Mouse (Mus musculus) frontal cortex, postnatal 10 days (tissue): ENCODE results near the gene Pcbd2.

Experiments
- DNase-seq, 2 experiments: peaks; one replicate each; pipeline ENCODE4 v3.0.0; 2022; ENCODE audit warnings: low spot score in 2 of 2, mixed read lengths in 1 of 2

Pcbd2 gene

DNA sequence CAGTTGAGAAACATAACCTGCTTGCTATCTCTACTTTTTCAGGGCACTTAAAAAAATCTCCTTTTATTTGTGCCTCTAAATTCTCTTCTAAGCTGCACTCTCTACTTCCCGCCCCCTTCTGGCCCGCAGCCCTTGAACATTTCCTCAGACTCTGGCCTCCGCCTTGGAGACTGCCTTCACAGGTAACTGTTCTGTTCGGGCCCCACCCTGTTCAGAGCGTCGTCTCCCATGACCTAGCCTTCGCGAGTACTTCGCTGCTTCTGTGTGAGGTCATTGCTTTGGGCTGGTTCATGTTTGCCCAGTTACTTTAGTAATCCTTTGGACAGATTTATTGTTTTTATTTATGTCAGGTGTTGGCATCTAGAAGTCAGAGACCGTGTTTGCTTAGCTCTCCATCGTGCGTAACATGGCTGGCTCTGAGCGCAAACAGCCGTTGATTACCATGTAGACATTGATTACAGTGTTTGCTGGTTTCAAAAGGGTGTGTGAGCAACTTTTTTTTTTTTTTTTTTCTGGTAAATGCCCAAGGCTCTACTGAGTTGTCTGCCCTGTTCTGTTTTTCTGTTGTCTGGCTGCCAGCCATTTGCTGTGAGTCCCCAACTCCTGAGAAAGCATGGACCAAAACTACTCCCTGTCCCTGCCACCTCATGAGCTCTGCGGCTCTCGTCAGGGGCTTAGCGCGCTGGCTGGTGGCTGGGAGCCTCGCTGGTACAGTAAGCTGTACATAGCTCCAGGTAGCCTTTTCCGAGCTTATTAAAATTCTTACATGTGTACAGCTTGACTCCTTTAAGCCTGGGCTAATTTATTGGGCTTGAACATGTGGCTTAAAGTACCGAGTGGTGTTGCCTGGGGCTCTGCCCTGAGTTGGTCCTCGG lies 6.7 kb downstream of the Pcbd2 start:
- DNase-seq: no peak

DNA sequence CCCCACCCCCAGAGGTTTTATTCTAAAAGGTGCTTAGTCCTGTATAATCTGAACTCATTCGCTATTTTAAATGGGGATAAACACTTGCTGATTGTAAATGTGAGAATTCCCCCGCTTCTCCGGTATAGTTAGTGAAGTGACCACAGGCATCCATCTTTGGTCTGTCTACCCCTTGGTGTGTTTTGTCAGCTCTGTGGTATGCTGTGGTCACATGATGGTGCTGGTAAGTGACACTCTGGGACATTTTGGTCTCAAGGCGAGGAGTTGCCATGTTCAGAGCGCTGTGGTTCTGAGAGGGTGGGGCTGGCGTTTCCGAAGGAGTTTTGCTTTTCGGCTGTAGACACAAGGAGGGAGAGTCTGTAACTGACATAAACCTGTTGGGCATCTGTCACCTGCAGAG lies 10.7 kb downstream of the Pcbd2 start:
- no peak for DNase-seq

GRCm38 (mm10) chr13:55742306-55742705 lies 15.1 kb downstream of the Pcbd2 start:
- DNase-seq: no peak

- DNase-seq: no peak
These were observed 27.2 kb downstream of the Pcbd2 start for GRCm38 (mm10) chr13:55754380-55754779.

DNA sequence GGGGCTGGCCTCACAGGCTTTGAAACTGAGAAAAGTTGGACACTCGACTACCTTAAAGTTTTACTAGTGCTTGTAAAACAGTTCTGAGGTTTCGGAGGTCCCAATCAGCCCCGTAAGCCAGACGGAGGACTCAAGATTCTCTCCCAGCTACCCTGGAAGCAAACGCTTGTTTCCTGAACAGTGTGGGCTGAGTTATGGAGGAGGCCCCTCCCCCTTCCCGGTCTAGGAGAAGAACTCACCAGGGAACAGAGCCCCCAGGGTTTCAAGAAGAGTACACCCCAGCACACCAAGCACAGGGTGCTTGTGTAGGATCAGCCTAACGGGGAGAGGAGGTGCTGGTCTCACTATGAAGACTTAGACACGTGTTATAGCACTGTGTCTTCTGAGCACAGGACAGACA lies 29.6 kb downstream of the Pcbd2 start:
- DNase-seq: no peak

DNA sequence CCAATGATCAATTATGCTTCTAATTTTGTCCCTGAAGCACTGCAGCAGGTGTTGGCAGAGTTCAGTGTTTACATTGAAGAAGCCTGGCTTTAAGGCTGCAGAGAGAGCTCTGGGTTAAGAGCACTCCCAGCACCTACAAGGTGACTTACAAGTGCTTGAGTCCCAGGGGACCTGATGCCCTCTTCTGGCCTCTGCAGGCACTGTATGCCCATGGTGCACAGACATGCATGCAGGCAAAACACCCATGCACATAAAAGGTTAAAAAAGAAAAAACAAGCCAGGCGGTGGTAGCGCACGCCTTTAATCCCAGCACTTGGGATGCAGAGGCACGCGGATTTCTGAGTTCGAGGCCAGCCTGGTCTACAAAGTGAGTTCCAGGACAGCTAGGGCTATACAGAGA lies 30.5 kb downstream of the Pcbd2 start:
- no peak for DNase-seq

GRCm38 (mm10) chr13:55760576-55760975 lies 33.4 kb downstream of the Pcbd2 start:
- DNase-seq: no peak

DNA sequence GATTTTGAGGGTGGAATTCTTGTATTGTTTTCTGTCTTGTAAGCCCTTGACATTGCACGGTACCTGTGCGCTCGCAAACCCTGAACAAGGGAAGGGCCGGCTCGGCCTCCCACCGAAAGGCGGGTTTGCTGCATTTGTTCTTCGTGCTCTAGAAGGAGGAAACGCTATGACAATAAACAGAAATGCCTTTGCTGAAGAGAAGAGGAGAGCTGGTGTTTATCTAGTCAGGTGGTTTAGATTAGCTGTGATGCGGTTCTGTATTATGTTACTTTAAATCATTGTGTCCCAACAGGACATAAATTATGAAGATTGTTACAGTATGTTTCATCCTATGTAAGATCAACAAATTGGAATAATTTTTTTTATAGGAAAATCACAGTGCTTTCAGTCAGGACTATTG lies 34.3 kb downstream of the Pcbd2 start:
- no peak for DNase-seq

DNA sequence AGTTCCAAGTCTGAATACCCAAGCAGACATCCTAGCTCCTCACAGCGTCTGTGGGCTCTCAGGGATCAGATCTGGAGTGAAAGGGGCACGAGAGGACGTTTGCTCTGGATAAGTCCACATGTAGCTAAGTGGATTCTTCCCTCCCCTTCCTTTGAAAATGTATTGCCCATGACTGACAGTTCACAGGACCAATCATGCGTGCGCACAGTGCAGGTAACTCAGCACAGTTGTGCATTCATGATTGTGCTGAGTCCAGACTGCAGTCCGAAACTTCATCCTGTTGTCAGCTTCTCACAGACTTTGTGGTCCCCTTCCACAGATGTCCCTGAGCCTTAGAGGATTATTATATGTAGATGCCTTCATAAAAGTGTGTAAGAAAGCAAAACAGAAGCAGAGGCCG lies 47.2 kb downstream of the Pcbd2 start:
- no peak for DNase-seq

- no peak for DNase-seq
These were observed 47.9 kb downstream of the Pcbd2 start for GRCm38 (mm10) chr13:55775056-55775455.

GRCm38 (mm10) chr13:55784268-55784667 lies 57.1 kb downstream of the Pcbd2 start, which contains the start of gene Catsper3:
Catsper3 (plus strand) TSS chr13:55784568.
- DNase-seq: no peak

- DNase-seq: no peak
These were observed 59.0 kb downstream of the Pcbd2 start for GRCm38 (mm10) chr13:55786120-55786519.

- no peak for DNase-seq
These were observed 74.1 kb downstream of the Pcbd2 start for GRCm38 (mm10) chr13:55801246-55801645.

GRCm38 (mm10) chr13:55803973-55804372 lies 76.8 kb downstream of the Pcbd2 start:
- no peak for DNase-seq

GRCm38 (mm10) chr13:55809041-55809623 lies 82.0 kb downstream of the Pcbd2 start:
- DNase-seq: no peak

- no peak for DNase-seq
These were observed 82.5 kb downstream of the Pcbd2 start for GRCm38 (mm10) chr13:55809707-55810106.

DNA sequence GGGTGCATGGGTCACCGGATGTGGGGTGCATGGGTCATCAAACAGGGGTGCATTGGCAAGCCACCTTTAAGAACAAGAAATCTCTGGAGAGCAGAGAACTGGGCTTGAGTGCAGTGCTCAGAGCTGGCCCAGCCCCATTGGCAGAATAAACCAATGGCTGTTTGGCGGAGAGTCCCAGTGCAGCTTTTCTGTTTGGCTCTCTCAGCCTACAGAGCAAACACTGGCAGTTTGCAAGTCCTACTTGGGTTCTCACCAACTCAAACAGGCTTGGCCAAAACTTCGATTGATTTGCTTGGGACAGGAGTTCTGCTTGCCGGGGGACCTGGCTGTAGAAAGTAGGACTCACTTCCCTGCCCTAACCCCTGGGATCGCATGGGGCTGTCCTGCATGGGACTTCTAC lies 83.8 kb downstream of the Pcbd2 start:
- peak in 1 of 2 experiments; percentile 21 for DNase-seq

- no peak for DNase-seq
These were observed 86.4 kb downstream of the Pcbd2 start for GRCm38 (mm10) chr13:55813490-55814016.

DNA sequence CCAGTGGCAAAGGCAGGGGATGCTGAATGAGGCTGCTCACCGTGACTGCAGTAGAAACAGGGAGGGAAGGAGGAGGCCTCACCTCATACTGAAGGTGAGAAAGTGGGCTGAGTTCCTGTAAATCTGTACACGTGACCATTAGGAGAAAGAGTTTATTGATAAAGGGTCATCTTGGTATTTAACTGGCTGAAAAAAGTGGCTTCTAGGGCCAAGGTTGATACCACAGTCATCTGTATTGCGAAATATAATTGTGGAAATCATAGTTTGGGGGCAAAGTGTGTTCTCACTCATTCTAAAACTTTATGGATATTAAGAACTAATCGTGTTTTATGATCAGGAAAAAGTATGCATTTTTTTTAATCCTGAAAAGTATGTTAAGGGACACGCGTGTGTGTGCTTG lies 87.7 kb downstream of the Pcbd2 start:
- no peak for DNase-seq

GRCm38 (mm10) chr13:55822499-55822898 lies 95.3 kb downstream of the Pcbd2 start:
- DNase-seq: no peak

GRCm38 (mm10) chr13:55824151-55824945 lies 97.2 kb downstream of the Pcbd2 start:
- DNase-seq: no peak

- DNase-seq: no peak
These were observed 98.1 kb downstream of the Pcbd2 start for GRCm38 (mm10) chr13:55825245-55825681.
